Mouse (Mus musculus) macrophage (primary cell): ENCODE measurements around the gene Arl8b. TPM values are rescaled to one million over a fixed set of nuclear protein-coding genes. Genes with fewer than 3 reads are reported as not detected.

Source experiments
- H3K27ac ChIP-seq: fragments of 350-480 bp; formaldehyde crosslinking; 2 replicates; pipeline ENCODE4 v1.9.0; 2021
- H3K36me3 ChIP-seq: fragments of 350-480 bp; formaldehyde crosslinking; 2 replicates; pipeline ENCODE4 v1.9.0; 2021; ENCODE audit errors: inconsistent target
- H3K4me3 ChIP-seq: fragments of 350-480 bp; formaldehyde crosslinking; 2 replicates; pipeline ENCODE4 v1.9.0; 2021; ENCODE audit errors: inconsistent target
- H3K79me2 ChIP-seq: fragments of 350-480 bp; formaldehyde crosslinking; 2 replicates; pipeline ENCODE4 v1.9.0; 2021; ENCODE audit errors: inconsistent target
- WGBS: methylation state at CpG from one replicate; pipeline ENCODE4 v1.1.7; 2026; ENCODE audit warnings: inconsistent platforms; ENCODE audit not compliant: missing documents; 5-methylcytosine and 5-hydroxymethylcytosine counted together
- polyA plus RNA-seq: library from polyadenylated mRNA; stranded (reverse); fragments of 250-400 nt; gene quantifications from 3 replicates; pipeline ENCODE4 v1.2.4, GENCODE M21; 2018; ENCODE audit warnings: inconsistent platforms
- total RNA-seq, 78 experiments: library from RNA; depleted of rRNA; stranded (reverse); fragments of 250-400 nt; gene quantifications; 1 replicate in 9 of 78; 2 replicates in 24 of 78; 3 replicates in 43 of 78; 4 replicates in 2 of 78; pipeline ENCODE4 v1.2.4; 2018; ENCODE audit warnings: inconsistent platforms in 56 of 78

Arl8b gene
- total RNA-seq (2018; cell fraction: chromatin; rRNA removed) = 10 to 100 TPM; 14.0 to 76.4 (median 31.9) TPM
- 100 to 1,000 TPM; 109 to 286 (median 176) TPM for total RNA-seq (2018; cell fraction: cytosol; rRNA removed)
- total RNA-seq (2018; cell fraction: nucleus; rRNA removed) = 100 to 1,000 TPM in 2 of 26 experiments, 10 to 100 TPM in 24; 39.2 to 153 (median 70.2) TPM
- 194 to 269 TPM (median 210 TPM) in 3 replicates for polyA plus RNA-seq

DNA sequence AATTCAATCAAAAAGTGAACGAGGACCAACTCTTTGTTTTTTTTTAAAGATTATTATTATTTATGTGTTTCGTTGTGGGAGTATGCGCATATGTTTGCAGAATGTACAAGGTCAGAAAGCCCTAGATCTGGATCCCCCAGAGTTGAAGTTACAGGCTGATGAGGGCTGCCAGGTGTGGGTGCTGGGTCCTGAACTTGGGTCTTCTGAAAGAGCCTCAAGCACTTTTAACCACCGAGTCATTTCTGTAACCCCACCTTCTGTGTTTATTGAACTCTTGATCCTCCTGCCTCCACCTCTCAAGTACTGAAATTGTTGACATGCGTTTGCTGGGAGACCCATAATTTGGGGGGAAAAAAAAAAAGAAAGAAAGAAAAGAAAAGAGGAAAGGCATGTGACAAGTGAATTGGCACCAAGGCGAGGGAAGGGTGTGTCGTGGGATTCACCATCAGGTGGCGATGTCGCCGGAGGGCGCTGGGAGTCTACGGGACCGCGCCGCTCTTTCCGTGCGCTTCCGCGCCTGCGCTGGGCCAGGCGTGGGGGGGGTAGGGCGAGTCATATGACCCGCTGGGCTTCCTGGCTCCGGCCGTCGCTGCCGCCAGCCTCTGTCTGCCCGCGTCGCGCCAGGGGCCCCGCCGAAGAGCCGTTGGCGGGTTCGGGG, at the start of gene Arl8b:
TSS of gene Arl8b (plus strand) at position 574 of the 658 bp plus-strand sequence.
- peak within 1 kb of the TSS; percentile 90 for H3K4me3 ChIP-seq
- no peaks in the 10 kb centered on the region for H3K36me3 ChIP-seq
- H3K79me2 ChIP-seq = peaks cover 46% of the 10 kb centered on the region
- 13% methylated on average over 32 of the region's 36 CpGs for WGBS
- H3K27ac ChIP-seq = peak within 1 kb of the TSS; percentile 85

DNA sequence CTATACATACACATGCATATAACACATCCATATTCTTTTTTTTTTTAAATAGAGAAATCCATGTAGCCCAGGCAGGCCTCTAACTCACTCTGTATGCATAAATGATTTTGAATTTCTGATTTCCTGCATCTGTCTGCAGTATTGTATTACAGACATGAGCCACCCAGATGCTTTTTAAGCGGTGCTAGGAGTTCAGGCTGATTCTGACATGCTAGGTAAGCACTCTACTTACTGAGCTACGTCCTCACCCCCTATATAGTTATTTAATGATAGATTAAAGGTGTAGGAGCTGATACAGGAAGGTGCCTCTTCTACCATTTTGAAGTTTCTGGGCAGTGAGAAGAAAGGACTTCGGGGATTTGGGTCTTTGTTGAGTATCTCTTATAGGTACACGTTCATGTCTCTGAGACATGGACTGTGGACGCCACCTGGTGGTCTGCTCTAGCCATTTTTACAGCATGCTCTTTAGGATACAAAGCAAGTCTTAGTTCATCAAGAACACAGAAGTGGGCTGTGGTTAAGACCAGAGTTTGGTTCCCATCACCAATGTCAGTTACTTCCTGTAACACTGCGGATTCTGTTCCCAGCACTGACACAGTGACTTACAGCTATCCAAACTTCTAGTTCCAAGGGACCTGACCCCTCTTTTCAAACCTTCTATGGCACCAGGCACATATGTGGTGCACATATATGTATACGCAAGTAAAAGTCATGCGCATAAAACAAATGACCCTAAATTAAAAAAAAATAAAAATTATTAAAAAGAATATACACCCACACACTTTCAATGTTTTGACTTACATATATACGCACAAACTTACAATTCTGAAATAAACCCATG, 46.8 kb upstream of the Arl8b start:
- Histone ChIP-seq H3K79me2 (no peaks in the 10 kb centered on the region), H3K4me3 (no peak overlapping the region), H3K36me3 (no peaks in the 10 kb centered on the region), H3K27ac (no peak overlapping the region)
- WGBS = 50% methylated on average over 8 of the region's 9 CpGs

DNA sequence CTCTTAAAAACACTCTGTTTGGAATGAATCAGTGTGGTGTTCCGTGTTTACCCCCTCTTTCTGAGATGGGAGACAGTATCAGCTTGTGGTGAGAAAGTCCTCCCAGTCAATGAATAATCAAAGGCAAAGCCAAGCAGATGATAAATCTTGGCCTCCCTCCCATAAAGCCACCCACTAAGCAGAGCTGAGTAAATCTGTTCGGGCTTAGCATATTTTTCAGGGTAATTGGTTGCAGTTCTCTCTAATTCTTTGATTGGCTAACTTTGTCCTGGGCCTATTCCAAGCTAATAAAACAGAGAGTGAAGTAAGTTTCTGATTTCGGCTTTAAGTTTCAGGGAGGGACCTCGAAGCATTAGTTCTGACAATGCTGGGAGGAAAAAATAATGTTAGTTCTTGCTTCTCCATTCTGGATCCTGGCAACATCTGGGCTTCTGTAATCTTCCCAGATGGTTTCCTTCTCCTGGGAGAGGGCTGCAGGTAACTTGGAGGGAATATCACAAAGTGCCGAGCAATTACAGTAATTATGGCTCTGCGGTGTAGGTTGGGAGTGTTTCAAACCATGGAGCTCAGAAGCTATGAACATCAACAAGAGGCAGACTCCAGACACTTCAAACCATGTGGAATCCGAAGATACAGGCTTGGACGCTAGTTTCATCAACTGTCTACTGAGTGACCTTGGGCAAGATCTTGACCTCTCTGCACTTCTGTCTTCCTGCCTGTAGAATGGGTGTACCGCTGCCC, 44.3 kb upstream of the Arl8b start:
- Histone ChIP-seq H3K79me2 (no peaks in the 10 kb centered on the region), H3K36me3 (no peaks in the 10 kb centered on the region), H3K27ac (no peak overlapping the region), H3K4me3 (no peak overlapping the region)
- WGBS = 87% methylated on average over 9 of the region's 9 CpGs

DNA sequence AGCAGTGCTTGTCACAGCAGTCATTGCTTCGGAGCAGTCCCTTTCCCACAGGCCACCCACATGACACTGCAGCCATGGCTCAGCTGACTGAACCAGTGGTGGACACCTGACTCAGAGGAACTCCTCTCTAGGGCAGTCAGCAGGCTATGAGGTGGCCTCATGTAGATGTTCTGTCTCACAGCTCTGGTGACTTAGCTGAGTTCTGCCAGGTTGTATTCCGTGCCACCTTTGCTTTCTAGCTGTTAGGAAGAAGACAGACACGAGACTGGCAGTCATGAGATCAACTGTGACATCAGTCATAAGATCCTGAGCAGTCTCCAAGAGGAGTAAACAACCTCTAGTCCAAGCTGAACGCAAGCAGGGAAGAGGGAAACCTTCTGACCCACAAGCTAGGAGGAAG, 42.3 kb upstream of the Arl8b start:
- WGBS = 54% methylated on average over 4 of the region's 4 CpGs
- peak overlapping the region; percentile 80 for H3K27ac ChIP-seq

DNA sequence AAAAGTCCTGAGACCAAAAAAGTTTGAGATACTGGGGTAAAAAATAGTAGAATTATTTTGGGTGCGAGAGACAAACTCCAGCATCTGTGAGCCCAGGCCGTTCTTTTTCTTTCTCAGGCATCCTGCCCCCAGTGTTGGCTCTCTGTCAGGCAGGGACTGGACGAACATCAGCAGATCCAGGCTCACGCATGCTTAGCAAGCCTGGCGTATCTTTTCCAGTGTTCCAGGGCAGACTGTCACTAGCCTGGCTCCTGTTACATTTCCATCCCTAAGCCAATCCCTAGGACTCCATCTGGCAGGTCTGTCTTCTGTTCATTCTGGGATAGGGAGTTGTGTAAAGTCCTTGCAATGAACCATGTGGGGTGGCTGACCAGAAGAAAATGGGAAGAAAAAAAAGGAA, 39.2 kb upstream of the Arl8b start:
- Histone ChIP-seq H3K79me2 (no peaks in the 10 kb centered on the region), H3K4me3 (no peak overlapping the region), H3K27ac (peak overlapping the region; percentile 25; the same call in 1 of the 2 replicates), H3K36me3 (no peaks in the 10 kb centered on the region)
- WGBS = 96% methylated on average over 5 of the region's 5 CpGs

More for the DNA sequence above, 42.3 kb upstream of the Arl8b start:
- Histone ChIP-seq H3K4me3 (no peak overlapping the region), H3K79me2 (no peaks in the 10 kb centered on the region), H3K36me3 (no peaks in the 10 kb centered on the region)

DNA sequence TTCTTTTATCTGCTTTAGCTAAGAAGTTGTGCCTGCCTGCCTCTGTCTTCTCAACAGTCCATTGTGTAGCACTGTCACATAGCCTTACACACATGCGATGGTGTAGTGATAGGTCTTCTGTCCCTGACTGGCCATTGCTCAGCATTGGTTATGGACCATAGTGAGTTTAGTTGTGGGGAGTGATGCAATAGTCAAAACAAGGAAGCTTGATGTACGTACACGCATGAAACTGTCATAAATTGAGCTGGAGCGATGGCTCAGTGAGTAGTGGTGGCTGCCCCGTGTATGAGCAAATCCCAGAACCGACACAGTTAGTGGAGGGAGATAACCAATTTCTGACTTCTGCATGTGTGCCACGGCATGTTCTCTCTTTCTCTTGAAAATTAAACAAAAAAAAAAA, 31.6 kb upstream of the Arl8b start:
- no peak overlapping the region for H3K4me3 ChIP-seq
- H3K27ac ChIP-seq = no peak overlapping the region
- 66% methylated on average over 6 of the region's 7 CpGs for WGBS
- H3K79me2 ChIP-seq = no peaks in the 10 kb centered on the region
- H3K36me3 ChIP-seq = no peaks in the 10 kb centered on the region

DNA sequence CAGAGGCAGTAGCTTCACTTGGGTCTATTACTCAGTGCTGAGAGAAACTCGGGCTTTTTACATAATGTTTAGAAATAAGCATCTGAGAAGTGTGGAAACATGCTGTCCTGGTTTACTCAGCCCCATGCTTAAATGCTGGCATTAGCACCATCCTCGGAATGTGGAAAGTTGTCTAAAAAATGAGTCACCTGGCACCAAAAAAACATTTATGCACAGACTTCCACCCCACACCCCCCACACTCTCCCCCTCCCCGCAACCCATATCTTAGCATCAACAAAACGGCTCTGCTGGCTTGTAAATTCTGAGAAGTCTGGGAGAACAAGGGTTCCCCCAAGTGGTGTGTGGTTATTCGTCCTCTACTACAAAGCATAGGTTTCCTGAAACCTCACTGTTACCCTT, 30.5 kb upstream of the Arl8b start:
- Histone ChIP-seq H3K79me2 (no peaks in the 10 kb centered on the region), H3K4me3 (no peak overlapping the region), H3K36me3 (no peaks in the 10 kb centered on the region), H3K27ac (no peak overlapping the region)
- WGBS = 76% methylated on average over 5 of the region's 5 CpGs

DNA sequence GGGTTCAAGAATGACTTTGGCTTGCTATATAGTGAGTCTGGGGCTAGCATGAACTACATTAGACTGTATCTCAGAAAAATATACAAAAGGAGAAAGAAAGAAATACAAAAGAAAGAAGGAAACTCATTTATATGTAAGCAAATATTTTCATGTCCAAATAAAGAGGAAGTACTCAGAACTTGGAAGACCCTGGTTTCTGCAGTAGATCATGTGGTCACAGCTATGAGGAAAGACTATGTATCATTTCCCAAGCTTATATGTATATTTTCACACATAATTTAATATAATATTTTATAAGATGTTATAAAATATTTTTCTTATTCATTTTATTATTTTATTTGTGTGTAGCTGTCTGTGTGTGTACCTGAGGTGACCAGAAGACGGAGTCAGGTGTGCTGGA, 29.4 kb upstream of the Arl8b start:
- H3K79me2 ChIP-seq = no peaks in the 10 kb centered on the region
- H3K36me3 ChIP-seq = no peaks in the 10 kb centered on the region
- no peak overlapping the region for H3K27ac ChIP-seq
- H3K4me3 ChIP-seq = no peak overlapping the region
- WGBS = 100% methylated on average over 1 of the region's 1 CpGs

DNA sequence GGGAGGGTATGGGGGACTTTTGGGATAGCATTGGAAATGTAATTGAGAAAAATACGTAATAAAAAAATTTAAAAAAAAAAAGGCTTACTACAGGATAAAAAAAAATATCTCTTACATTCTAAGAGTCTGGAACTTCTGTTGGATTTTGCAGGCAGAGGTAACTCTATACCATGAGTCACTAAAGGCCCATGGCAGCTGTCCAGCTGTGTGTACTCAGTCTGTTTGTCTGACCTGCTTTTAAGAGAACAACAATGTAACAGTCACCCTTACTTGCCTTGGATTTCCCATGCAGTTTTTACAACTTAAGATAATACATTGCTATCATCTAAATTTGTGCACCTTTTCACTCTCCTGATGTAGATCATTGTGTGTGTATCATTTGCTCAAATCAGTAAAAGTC, 28.5 kb upstream of the Arl8b start:
- no peak overlapping the region for H3K4me3 ChIP-seq
- no peaks in the 10 kb centered on the region for H3K36me3 ChIP-seq
- WGBS = 100% methylated on average over 1 of the region's 1 CpGs
- no peaks in the 10 kb centered on the region for H3K79me2 ChIP-seq
- no peak overlapping the region for H3K27ac ChIP-seq

DNA sequence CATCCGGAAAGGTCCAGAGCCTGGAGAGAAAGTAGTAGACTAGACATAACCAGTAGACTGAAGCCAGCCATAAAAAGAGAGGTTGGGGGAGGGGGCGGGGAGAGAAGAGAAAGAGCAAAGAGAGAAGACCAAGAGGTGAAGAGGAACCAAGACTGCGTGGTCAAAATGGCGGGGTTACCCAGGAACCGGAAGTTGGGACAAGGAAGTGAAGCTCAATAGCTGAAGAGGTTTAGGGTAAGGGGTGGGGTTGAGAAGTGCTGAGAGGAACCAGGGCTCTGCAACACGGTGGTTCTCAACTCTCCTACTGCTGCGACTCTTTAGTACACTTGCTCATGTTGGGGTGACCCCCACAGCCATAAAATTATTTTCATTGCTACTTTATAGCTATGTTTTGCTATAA, 27.0 kb upstream of the Arl8b start:
- Histone ChIP-seq H3K36me3 (no peaks in the 10 kb centered on the region), H3K27ac (no peak overlapping the region), H3K79me2 (no peaks in the 10 kb centered on the region), H3K4me3 (no peak overlapping the region)
- WGBS = 48% methylated on average over 7 of the region's 7 CpGs

DNA sequence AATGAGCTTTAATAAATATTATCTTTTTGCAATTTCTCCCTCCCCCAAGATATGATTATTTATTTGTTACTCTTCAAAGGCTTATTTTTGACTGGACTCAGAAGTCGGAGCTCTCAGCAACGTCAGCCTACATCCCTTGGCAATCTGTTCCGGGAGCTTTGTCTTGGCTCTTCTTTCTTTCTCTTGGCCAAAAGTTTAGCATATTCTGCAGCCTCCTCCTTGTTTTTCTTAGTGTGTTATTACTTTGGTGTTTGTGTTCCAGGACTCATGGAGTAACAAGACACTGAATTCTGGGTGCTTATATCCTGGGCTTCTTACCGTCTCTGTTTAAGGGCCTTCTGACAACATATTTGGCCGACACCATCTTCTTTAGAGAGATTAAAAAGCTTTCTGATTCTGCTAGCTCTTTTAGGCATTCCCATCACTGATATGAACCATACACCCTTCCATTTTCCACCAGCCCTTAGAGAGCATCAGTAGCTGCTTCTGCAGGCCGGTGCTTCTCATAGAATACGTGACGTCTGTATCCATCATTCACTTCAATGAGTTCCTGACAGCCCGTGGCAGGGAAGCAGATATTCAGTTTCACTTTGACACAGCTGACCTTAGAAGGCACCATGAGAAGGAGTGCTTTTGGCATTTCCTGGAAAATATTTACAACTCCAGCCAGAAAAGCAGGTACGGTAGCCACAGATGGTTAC, 23.8 kb upstream of the Arl8b start:
- WGBS = 81% methylated on average over 10 of the region's 10 CpGs
- H3K4me3 ChIP-seq = no peak overlapping the region
- H3K79me2 ChIP-seq = no peaks in the 10 kb centered on the region
- no peaks in the 10 kb centered on the region for H3K36me3 ChIP-seq
- no peak overlapping the region for H3K27ac ChIP-seq

DNA sequence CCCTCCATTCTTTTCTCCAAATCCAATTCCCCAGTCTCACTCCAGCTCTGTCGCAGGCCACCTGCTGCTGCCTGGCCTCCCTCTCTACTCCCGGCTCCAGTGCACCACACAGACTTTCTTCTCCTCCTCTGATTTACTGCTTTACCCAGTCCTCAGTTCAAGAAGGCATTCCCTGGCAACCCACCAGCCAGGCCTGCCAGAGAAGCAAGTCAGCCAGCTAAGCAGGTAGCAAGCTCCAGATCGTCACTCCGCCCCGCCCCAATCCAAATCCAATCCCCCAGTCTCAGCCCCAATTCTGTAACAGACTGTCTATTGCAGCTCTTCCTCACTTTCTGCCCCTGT, 23.2 kb upstream of the Arl8b start:
- 97% methylated on average over 5 of the region's 5 CpGs for WGBS
- Histone ChIP-seq H3K79me2 (no peaks in the 10 kb centered on the region), H3K27ac (no peak overlapping the region), H3K36me3 (no peaks in the 10 kb centered on the region), H3K4me3 (no peak overlapping the region)

DNA sequence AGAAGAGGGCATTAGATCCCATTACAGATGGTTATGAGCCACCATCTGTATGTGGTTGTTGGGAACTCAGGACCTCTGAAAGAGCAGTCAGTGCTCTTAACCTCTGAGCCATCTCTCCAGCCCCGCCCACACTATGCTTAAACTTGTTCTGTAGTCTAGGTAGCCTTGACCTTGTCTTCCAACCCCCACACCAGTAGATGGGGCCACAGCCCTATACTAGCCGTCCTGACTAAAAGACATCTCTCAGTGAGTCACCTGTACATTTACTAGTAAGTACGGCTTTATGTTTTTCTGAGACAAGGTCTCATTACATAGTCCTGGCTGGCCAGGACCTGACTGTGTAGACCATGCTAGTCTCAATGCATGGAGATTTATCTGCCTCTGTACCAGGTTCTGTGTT, 12.0 kb upstream of the Arl8b start:
- no peaks in the 10 kb centered on the region for H3K79me2 ChIP-seq
- WGBS = 100% methylated on average over 3 of the region's 3 CpGs
- no peak overlapping the region for H3K27ac ChIP-seq

DNA sequence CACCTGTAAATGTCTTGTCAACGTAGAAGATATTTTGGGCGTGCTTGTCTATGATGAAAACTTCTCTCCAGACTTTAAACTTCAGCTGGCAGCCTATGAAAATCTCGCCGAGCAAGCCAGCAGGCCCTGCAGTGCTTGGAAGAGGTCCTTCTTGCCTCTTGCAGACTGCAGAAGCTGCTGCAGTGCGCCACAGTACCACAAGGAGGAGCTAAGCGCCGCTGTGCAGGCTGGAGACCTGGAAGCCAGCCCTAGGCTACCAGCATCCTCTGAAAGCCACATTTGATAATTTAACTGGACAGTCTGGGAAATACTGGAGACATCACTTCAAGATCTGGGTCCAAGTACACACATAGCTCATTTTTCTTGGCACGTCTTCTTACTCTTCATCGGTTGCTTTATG, 10.0 kb upstream of the Arl8b start:
- H3K79me2 ChIP-seq = no peaks in the 10 kb centered on the region
- WGBS = 25% methylated on average over 9 of the region's 9 CpGs
- H3K27ac ChIP-seq = no peak overlapping the region
- H3K4me3 ChIP-seq = no peak overlapping the region
- H3K36me3 ChIP-seq = no peaks in the 10 kb centered on the region

More for the DNA sequence above, 12.0 kb upstream of the Arl8b start:
- Histone ChIP-seq H3K36me3 (no peaks in the 10 kb centered on the region), H3K4me3 (no peak overlapping the region)
